Mouse (Mus musculus) kidney, postnatal 36 days (tissue): ENCODE measurements around the gene Zbtb4.

ENCODE experiments used
- DNase-seq, 2 experiments: peaks; one replicate each; pipeline ENCODE4 v3.0.0; 2021 to 2022; ENCODE audit warnings: mixed read lengths in 2 of 2

Zbtb4 gene

GRCm38 (mm10) chr11:69766126-69766609 lies 456 bp downstream of the Zbtb4 start:
- peak; percentile 63 to 84 for DNase-seq

GRCm38 (mm10) chr11:69766872-69767624 lies 1.3 kb downstream of the Zbtb4 start:
- DNase-seq, result no peak

- DNase-seq, result peak; percentile 21 to 32
These were observed 1.9 kb downstream of the Zbtb4 start for GRCm38 (mm10) chr11:69767625-69767909.

GRCm38 (mm10) chr11:69774961-69775360 lies 9.2 kb downstream of the Zbtb4 start:
- DNase-seq, result no peak

GRCm38 (mm10) chr11:69775716-69776115 lies 10.0 kb downstream of the Zbtb4 start:
- DNase-seq, result no peak

GRCm38 (mm10) chr11:69776488-69776887 lies 10.8 kb downstream of the Zbtb4 start:
- no peak for DNase-seq

- DNase-seq, result no peak
These were observed 12.0 kb downstream of the Zbtb4 start for GRCm38 (mm10) chr11:69777504-69778257.

GRCm38 (mm10) chr11:69778258-69778982 lies 12.7 kb downstream of the Zbtb4 start:
- peak in 1 of 2 experiments; percentile 33 for DNase-seq

- no peak for DNase-seq
These were observed 13.3 kb downstream of the Zbtb4 start for GRCm38 (mm10) chr11:69778985-69779384.

GRCm38 (mm10) chr11:69781828-69782227 lies 16.1 kb downstream of the Zbtb4 start:
- no peak for DNase-seq

GRCm38 (mm10) chr11:69784793-69785272 lies 19.1 kb downstream of the Zbtb4 start:
- peak; percentile 55 to 63 for DNase-seq

GRCm38 (mm10) chr11:69787306-69787705 lies 21.6 kb downstream of the Zbtb4 start:
- no peak for DNase-seq

GRCm38 (mm10) chr11:69789431-69789830 lies 23.7 kb downstream of the Zbtb4 start:
- DNase-seq, result no peak

GRCm38 (mm10) chr11:69791420-69791819 lies 25.7 kb downstream of the Zbtb4 start:
- DNase-seq, result no peak

GRCm38 (mm10) chr11:69793429-69793828 lies 27.7 kb downstream of the Zbtb4 start:
- no peak for DNase-seq

- peak; percentile 98 to 99 for DNase-seq
These were observed 29.7 kb downstream of the Zbtb4 start, which contains the start of gene Chrnb1 for GRCm38 (mm10) chr11:69795168-69795982. Chrnb1 (minus strand) TSS chr11:69795943.

- DNase-seq, result no peak
These were observed 30.3 kb downstream of the Zbtb4 start for GRCm38 (mm10) chr11:69795983-69796435.

GRCm38 (mm10) chr11:69797924-69798323 lies 32.2 kb downstream of the Zbtb4 start:
- DNase-seq, result no peak

- DNase-seq, result no peak
These were observed 33.9 kb downstream of the Zbtb4 start for GRCm38 (mm10) chr11:69799394-69800137.

GRCm38 (mm10) chr11:69800138-69800391 lies 34.4 kb downstream of the Zbtb4 start:
- peak in 1 of 2 experiments; percentile 36 for DNase-seq

- DNase-seq, result peak; percentile 54 to 73
These were observed 34.9 kb downstream of the Zbtb4 start for GRCm38 (mm10) chr11:69800392-69801197.
